Mouse (Mus musculus) hindbrain, embryonic 15.5 days (tissue): ENCODE data around the gene Gm35549. TPM values are rescaled to one million over a fixed set of nuclear protein-coding genes. Genes with fewer than 3 reads are reported as not detected.

Experiments
- ATAC-seq: fragments of 200-750 bp; cut with Nextera tagmentation; 2 replicates; pipeline ENCODE4 v1.8.0; 2017; ENCODE audit warnings: low read depth, moderate number of reproducible peaks, moderate TSS enrichment; ENCODE audit not compliant: low FRiP score
- H3K27ac ChIP-seq: fragments of 300-500 bp; sonication (generic); replicated peaks from 2 replicates; pipeline ENCODE4 v1.5.1; 2015; ENCODE audit warnings: mild to moderate bottlenecking, inconsistent platforms
- H3K27me3 ChIP-seq: fragments of 300-500 bp; sonication (generic); 2 replicates; pipeline ENCODE4 v1.6.1; 2015; ENCODE audit warnings: control low read depth, inconsistent platforms
- H3K36me3 ChIP-seq: fragments of 300-500 bp; sonication (generic); 2 replicates; pipeline ENCODE4 v1.6.1; 2015; ENCODE audit warnings: control low read depth, inconsistent platforms
- H3K4me1 ChIP-seq: fragments of 300-500 bp; sonication (generic); replicated peaks from 2 replicates; pipeline ENCODE4 v1.6.1; 2015; ENCODE audit warnings: control low read depth, inconsistent platforms
- H3K4me2 ChIP-seq: fragments of 300-500 bp; sonication (generic); 2 replicates; pipeline ENCODE4 v1.6.1; 2015; ENCODE audit warnings: moderate library complexity, mild to moderate bottlenecking, inconsistent platforms
- H3K4me3 ChIP-seq: fragments of 300-500 bp; sonication (generic); 2 replicates; pipeline ENCODE4 v1.5.1; 2015; ENCODE audit warnings: mild to moderate bottlenecking, inconsistent platforms
- H3K9ac ChIP-seq: fragments of 300-500 bp; sonication (generic); 2 replicates; pipeline ENCODE4 v1.6.1; 2015; ENCODE audit warnings: inconsistent platforms
- H3K9me3 ChIP-seq: fragments of 300-500 bp; sonication (generic); 2 replicates; pipeline ENCODE4 v1.6.1; 2016; ENCODE audit warnings: control low read depth, inconsistent platforms
- WGBS: fragments of 180-500 bp; shearing (Covaris S2); methylation state at CpG from one replicate; pipeline ENCODE4 v1.1.7; 2015; 5-methylcytosine and 5-hydroxymethylcytosine counted together
- polyA plus RNA-seq: library from polyadenylated mRNA; unstranded; fragments of >200 nt; fragmentation: Nextera tagmentation; extraction: Ambion mirVana; gene quantifications from 2 replicates; pipeline ENCODE4 v1.2.1, GENCODE M21; 2015

Gm35549 gene
- 0.53 and 0.66 TPM in 2 replicates for polyA plus RNA-seq

GRCm38 (mm10) chr9:122843760-122844159 is at the start of gene Gm35549:
Gm35549 (minus strand) TSS chr9:122844035.
- H3K36me3 ChIP-seq, result peaks cover 5% of the 10 kb centered on the region
- H3K9me3 ChIP-seq, result no peaks in the 10 kb centered on the region
- H3K4me3 ChIP-seq, result no peak within 1 kb of the TSS
- 84% methylated on average over 3 of the region's 3 CpGs for WGBS
- no peak within 1 kb of the TSS for H3K27ac ChIP-seq
- no peak within 1 kb of the TSS for H3K9ac ChIP-seq
- no peaks in the 10 kb centered on the region for H3K4me1 ChIP-seq
- ATAC-seq, result no peak
- no peaks in the 10 kb centered on the region for H3K27me3 ChIP-seq
- no peak within 1 kb of the TSS for H3K4me2 ChIP-seq

- Histone ChIP-seq H3K4me1 (peaks cover 14% of the 10 kb centered on the region), H3K27ac (peak overlapping the region; percentile 82), H3K9me3 (no peaks in the 10 kb centered on the region), H3K4me3 (peak overlapping the region; percentile 89), H3K4me2 (peak overlapping the region; percentile 84), H3K9ac (peak overlapping the region; percentile 85), H3K36me3 (no peaks in the 10 kb centered on the region; the same call in 1 of the 2 replicates), H3K27me3 (no peaks in the 10 kb centered on the region)
- peak; percentile 94 for ATAC-seq
- 5% methylated on average over 54 of the region's 54 CpGs for WGBS
Observed at GRCm38 (mm10) chr9:122886372-122887179, 42.7 kb upstream of the Gm35549 start.

- H3K4me2 ChIP-seq, result peak within 1 kb of the TSS; percentile 84
- H3K27me3 ChIP-seq, result no peaks in the 10 kb centered on the region
- peak within 1 kb of the TSS; percentile 89 for H3K4me3 ChIP-seq
- H3K9ac ChIP-seq, result no peak within 1 kb of the TSS
- H3K36me3 ChIP-seq, result no peaks in the 10 kb centered on the region; the same call in 1 of the 2 replicates
- WGBS, result 87% methylated on average over 3 of the region's 3 CpGs
- peak within 1 kb of the TSS; percentile 82 for H3K27ac ChIP-seq
- ATAC-seq, result no peak
- peaks cover 14% of the 10 kb centered on the region for H3K4me1 ChIP-seq
- no peaks in the 10 kb centered on the region for H3K9me3 ChIP-seq
Observed at GRCm38 (mm10) chr9:122885385-122885784, 41.5 kb upstream of the Gm35549 start, which contains the start of gene Zkscan7. Zkscan7 (plus strand) TSS chr9:122885685.

GRCm38 (mm10) chr9:122875145-122875544 is 31.3 kb upstream of the Gm35549 start:
- Histone ChIP-seq H3K4me2 (no peak overlapping the region), H3K4me1 (no peaks in the 10 kb centered on the region), H3K9me3 (no peaks in the 10 kb centered on the region), H3K36me3 (no peaks in the 10 kb centered on the region), H3K4me3 (no peak overlapping the region), H3K27me3 (no peaks in the 10 kb centered on the region), H3K27ac (no peak overlapping the region), H3K9ac (no peak overlapping the region)
- 93% methylated on average over 2 of the region's 2 CpGs for WGBS
- no peak for ATAC-seq

- Histone ChIP-seq H3K27ac (no peak overlapping the region), H3K9ac (no peak overlapping the region), H3K36me3 (no peaks in the 10 kb centered on the region), H3K4me3 (no peak overlapping the region), H3K9me3 (no peaks in the 10 kb centered on the region), H3K4me2 (no peak overlapping the region), H3K27me3 (no peaks in the 10 kb centered on the region), H3K4me1 (no peaks in the 10 kb centered on the region)
- no peak for ATAC-seq
- WGBS, result 71% methylated on average over 1 of the region's 1 CpGs
Observed at GRCm38 (mm10) chr9:122874653-122875052, 30.8 kb upstream of the Gm35549 start.

- no peak overlapping the region for H3K4me3 ChIP-seq
- no peaks in the 10 kb centered on the region for H3K9me3 ChIP-seq
- no peak overlapping the region for H3K4me2 ChIP-seq
- H3K9ac ChIP-seq, result no peak overlapping the region
- H3K27me3 ChIP-seq, result no peaks in the 10 kb centered on the region
- no peak overlapping the region for H3K27ac ChIP-seq
- no peak for ATAC-seq
- H3K4me1 ChIP-seq, result no peaks in the 10 kb centered on the region
- WGBS, result 87% methylated on average over 4 of the region's 4 CpGs
- no peaks in the 10 kb centered on the region for H3K36me3 ChIP-seq
Observed at GRCm38 (mm10) chr9:122872595-122872994, 28.8 kb upstream of the Gm35549 start.

- Histone ChIP-seq H3K4me2 (peak overlapping the region; percentile 59), H3K9me3 (no peaks in the 10 kb centered on the region), H3K27me3 (no peaks in the 10 kb centered on the region), H3K4me3 (peak overlapping the region; percentile 87), H3K4me1 (peaks cover 20% of the 10 kb centered on the region), H3K9ac (no peak overlapping the region; the same call in 1 of the 2 replicates), H3K27ac (no peak overlapping the region), H3K36me3 (peaks cover 12% of the 10 kb centered on the region)
- 88% methylated on average over 4 of the region's 4 CpGs for WGBS
- ATAC-seq, result peak; percentile 27; the same call in 1 of the 2 replicates
Observed at GRCm38 (mm10) chr9:122866192-122866591, 22.4 kb upstream of the Gm35549 start.

- Histone ChIP-seq H3K9ac (peak within 1 kb of the TSS; percentile 88), H3K27ac (peak within 1 kb of the TSS; percentile 82), H3K4me3 (peak within 1 kb of the TSS; percentile 87), H3K4me2 (peak within 1 kb of the TSS; percentile 59), H3K9me3 (no peaks in the 10 kb centered on the region), H3K36me3 (peaks cover 16% of the 10 kb centered on the region), H3K27me3 (no peaks in the 10 kb centered on the region), H3K4me1 (peaks cover 20% of the 10 kb centered on the region)
- ATAC-seq, result peak; percentile 93
- under 1% methylated on average over 34 of the region's 34 CpGs for WGBS
Observed at GRCm38 (mm10) chr9:122865697-122866166, 21.9 kb upstream of the Gm35549 start, which contains the start of gene Zfp445. Zfp445 (minus strand) TSS chr9:122866006.

GRCm38 (mm10) chr9:122864848-122865247 is 21.0 kb upstream of the Gm35549 start:
- ATAC-seq, result no peak
- Histone ChIP-seq H3K27me3 (no peaks in the 10 kb centered on the region), H3K4me2 (peak overlapping the region; percentile 59), H3K9me3 (no peaks in the 10 kb centered on the region), H3K36me3 (peaks cover 25% of the 10 kb centered on the region), H3K4me3 (peak overlapping the region; percentile 87), H3K27ac (no peak overlapping the region), H3K9ac (peak overlapping the region; percentile 88), H3K4me1 (peaks cover 20% of the 10 kb centered on the region)
- WGBS, result 60% methylated on average over 3 of the region's 3 CpGs

- Histone ChIP-seq H3K4me3 (no peak overlapping the region), H3K27ac (no peak overlapping the region), H3K4me1 (peaks cover 20% of the 10 kb centered on the region), H3K9me3 (no peaks in the 10 kb centered on the region), H3K9ac (no peak overlapping the region), H3K36me3 (peaks cover 36% of the 10 kb centered on the region), H3K4me2 (peak overlapping the region; percentile 59), H3K27me3 (no peaks in the 10 kb centered on the region)
- no peak for ATAC-seq
- 95% methylated on average over 2 of the region's 2 CpGs for WGBS
Observed at GRCm38 (mm10) chr9:122863731-122864130, 19.9 kb upstream of the Gm35549 start.

- Histone ChIP-seq H3K27me3 (no peaks in the 10 kb centered on the region), H3K9ac (no peak overlapping the region), H3K4me3 (no peak overlapping the region), H3K4me2 (no peak overlapping the region), H3K9me3 (no peaks in the 10 kb centered on the region), H3K27ac (no peak overlapping the region), H3K4me1 (peaks cover 20% of the 10 kb centered on the region), H3K36me3 (peaks cover 63% of the 10 kb centered on the region)
- ATAC-seq, result no peak
Observed at GRCm38 (mm10) chr9:122860752-122861151, 16.9 kb upstream of the Gm35549 start.

GRCm38 (mm10) chr9:122856716-122857115 is 12.9 kb upstream of the Gm35549 start:
- Histone ChIP-seq H3K4me3 (no peak overlapping the region), H3K9ac (no peak overlapping the region), H3K4me2 (no peak overlapping the region), H3K36me3 (peaks cover 94% of the 10 kb centered on the region), H3K9me3 (no peaks in the 10 kb centered on the region), H3K4me1 (no peaks in the 10 kb centered on the region), H3K27ac (no peak overlapping the region), H3K27me3 (no peaks in the 10 kb centered on the region)
- no peak for ATAC-seq
- over 99% methylated on average over 3 of the region's 3 CpGs for WGBS
